Mouse (Mus musculus) cortical plate, adult 2 months (tissue): ENCODE measurements around the gene Crabp2.

Source experiments
- CTCF ChIP-seq: fragments of 200-500 bp; IDR thresholded peaks from 2 replicates; pipeline ENCODE4 v1.5.1; 2011; ENCODE audit warnings: mild to moderate bottlenecking, control low read depth, low read length; ENCODE audit not compliant: insufficient read depth; ENCODE audit errors: extremely low read depth
- POLR2A ChIP-seq: fragments of 200-500 bp; IDR thresholded peaks from 2 replicates; pipeline ENCODE4 v1.6.1; 2011; ENCODE audit warnings: mild to moderate bottlenecking, low read length, control low read depth; ENCODE audit not compliant: insufficient read depth; ENCODE audit errors: extremely low read depth

DNA sequence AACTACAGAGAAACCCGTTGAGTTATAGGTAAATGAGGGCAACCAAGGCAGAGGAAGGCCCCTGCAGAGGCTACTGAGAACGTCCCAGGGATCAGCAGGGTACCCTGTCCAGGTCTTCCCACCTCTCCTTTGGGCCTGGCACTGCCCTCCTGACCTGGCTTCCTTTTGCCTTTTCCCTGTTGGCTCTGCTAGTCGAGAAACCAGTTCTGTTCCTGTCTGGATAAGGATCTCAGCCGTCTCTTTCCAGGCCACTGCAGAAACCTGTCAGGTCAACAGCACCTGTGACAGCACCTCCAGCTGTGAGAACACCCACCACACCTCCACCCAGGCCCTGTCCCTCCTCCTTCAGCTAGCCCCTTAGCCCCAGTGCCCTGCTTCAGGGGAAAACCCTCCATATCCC, 10.0 kb downstream of the Crabp2 start:
- TF ChIP-seq POLR2A (no peak), CTCF (no peak)
